Mouse (Mus musculus): ENCODE results near the gene Pik3r6. TPM values are rescaled to one million over a fixed set of nuclear protein-coding genes. Genes with fewer than 3 reads are reported as not detected.

Gene Pik3r6
- 4.3 and 5.6 TPM in 2 replicates for polyA plus RNA-seq (2014; fragmentation: Nextera tagmentation; extraction: Ambion mirVana)

DNA sequence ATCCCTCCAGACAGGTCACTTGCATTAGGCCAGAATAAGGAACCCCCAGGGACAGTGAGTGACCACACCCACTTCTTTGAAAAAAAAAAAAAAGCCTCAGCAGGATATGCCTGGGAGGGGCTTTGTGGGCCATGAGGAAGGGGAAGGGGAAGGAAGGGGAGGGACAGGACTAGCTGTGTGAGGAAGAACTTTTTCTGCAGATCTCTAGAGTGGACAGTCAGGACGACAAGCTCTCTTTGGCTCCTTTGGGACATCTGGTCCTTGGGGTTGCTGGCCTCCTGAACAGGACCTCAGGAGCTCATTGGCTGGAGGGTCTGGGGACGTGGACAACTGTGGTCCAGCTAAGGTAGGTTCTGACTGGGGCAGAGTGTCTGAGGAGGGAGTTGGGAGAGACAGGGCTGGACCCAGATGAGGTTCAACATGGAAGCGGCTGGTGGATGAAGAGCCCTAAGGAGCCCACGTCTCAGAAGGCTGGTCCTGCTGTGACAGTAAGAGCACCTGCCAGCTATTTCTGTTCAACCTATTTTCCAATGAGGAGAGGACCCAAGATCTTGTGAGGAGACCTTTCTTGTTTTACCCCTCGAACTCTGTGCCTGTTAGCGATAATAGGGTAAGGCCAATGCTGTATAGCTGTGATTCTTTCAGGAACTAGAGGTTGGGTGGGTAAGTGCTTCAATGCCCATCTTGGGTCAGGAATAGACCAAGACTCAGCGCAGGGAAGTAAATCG is at the start of gene Pik3r6:
Gene Pik3r6 (plus strand): TSS at position 118 of the 728 bp plus-strand sequence.
- no peak for TF ChIP-seq CTCF (IDR thresholded peaks at IDR 0.05; ENCODE audit: low read depth)
- peak within 1 kb of the TSS; percentile 11 for H3K4me3 ChIP-seq (ENCODE audit: low read depth, low read length)
- H3K36me3 ChIP-seq (ENCODE audit: insufficient read depth), result no peaks in the 10 kb centered on the region
- no peaks in the 10 kb centered on the region for H3K27me3 ChIP-seq (ENCODE audit: insufficient read depth, low read length)
- DNase-seq (peak; percentile 43), ATAC-seq (ENCODE audit: insufficient read depth) (no peak)
- H3K27ac ChIP-seq (ENCODE audit: low read depth), result no peak within 1 kb of the TSS
- no peaks in the 10 kb centered on the region for H3K9me3 ChIP-seq (ENCODE audit: low read depth, low read length)
- H3K4me1 ChIP-seq (ENCODE audit: insufficient read depth), result no peaks in the 10 kb centered on the region
- peak within 1 kb of the TSS; percentile 44 for H3K4me2 ChIP-seq
- no peak within 1 kb of the TSS for H3K9ac ChIP-seq
- WGBS, result 78% methylated on average over 8 of the region's 8 CpGs

DNA sequence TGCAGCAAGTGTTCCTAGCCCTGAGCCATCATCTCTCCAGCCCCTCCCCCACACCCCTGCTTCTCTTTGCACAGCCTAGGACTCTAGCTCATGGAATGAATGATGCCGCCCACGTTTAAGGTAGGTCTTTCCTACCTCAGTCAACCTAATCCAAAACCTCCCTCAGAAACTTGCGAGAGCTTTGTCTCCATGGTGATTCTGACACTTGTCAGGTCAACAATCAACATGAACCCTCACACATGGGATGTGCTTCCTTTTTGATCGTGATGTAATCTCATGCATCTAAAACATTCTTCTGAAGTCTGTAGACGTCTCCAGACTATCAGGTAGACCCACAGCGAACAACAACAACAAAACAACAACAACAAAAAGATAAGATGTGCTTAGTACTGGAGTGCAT is 49.5 kb upstream of the Pik3r6 start:
- no peak for TF ChIP-seq CTCF (IDR thresholded peaks at IDR 0.05; ENCODE audit: low read depth)
- Histone ChIP-seq H3K27ac (ENCODE audit: low read depth) (no peak overlapping the region), H3K27me3 (ENCODE audit: insufficient read depth, low read length) (no peaks in the 10 kb centered on the region), H3K36me3 (ENCODE audit: insufficient read depth) (no peaks in the 10 kb centered on the region), H3K4me2 (no peak overlapping the region), H3K4me3 (ENCODE audit: low read depth, low read length) (no peak overlapping the region), H3K4me1 (ENCODE audit: insufficient read depth) (0 out of 2 replicates have a peak, but pooled peaks cover 2% of the 10 kb centered on the region), H3K9me3 (ENCODE audit: low read depth, low read length) (no peaks in the 10 kb centered on the region), H3K9ac (no peak overlapping the region)
- DNase-seq, result no peak
- no peak for ATAC-seq (ENCODE audit: insufficient read depth)
- 48% methylated on average over 6 of the region's 6 CpGs for WGBS

DNA sequence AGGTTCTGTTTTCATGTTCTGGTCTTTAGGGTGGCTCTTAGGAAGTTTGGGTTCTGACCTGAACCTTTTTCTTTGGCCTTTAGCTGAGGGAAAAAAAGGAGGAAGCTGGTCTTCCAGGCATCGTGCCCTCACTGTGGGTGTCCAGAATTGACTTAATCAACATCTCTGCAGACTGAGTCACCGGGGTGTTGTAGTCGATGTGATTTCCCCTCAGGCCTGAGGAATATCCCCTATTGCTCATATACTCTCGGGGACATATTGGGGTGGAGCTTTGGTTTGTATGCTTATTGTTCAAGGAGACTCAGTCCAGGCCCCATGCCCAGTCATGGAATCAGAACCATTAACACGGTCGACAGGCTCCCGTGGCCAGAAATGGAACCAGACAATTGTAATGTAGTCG is 44.7 kb upstream of the Pik3r6 start:
- H3K4me1 ChIP-seq (ENCODE audit: insufficient read depth), result no peaks in the 10 kb centered on the region
- TF ChIP-seq CTCF (IDR thresholded peaks at IDR 0.05; ENCODE audit: low read depth), result no peak
- H3K4me3 ChIP-seq (ENCODE audit: low read depth, low read length), result no peak overlapping the region
- 77% methylated on average over 8 of the region's 8 CpGs for WGBS
- H3K9me3 ChIP-seq (ENCODE audit: low read depth, low read length), result no peaks in the 10 kb centered on the region
- H3K27me3 ChIP-seq (ENCODE audit: insufficient read depth, low read length), result no peaks in the 10 kb centered on the region
- no peaks in the 10 kb centered on the region for H3K36me3 ChIP-seq (ENCODE audit: insufficient read depth)
- H3K27ac ChIP-seq (ENCODE audit: low read depth), result no peak overlapping the region
- no peak overlapping the region for H3K4me2 ChIP-seq
- ATAC-seq (ENCODE audit: insufficient read depth) (no peak), DNase-seq (no peak)
- H3K9ac ChIP-seq, result no peak overlapping the region

DNA sequence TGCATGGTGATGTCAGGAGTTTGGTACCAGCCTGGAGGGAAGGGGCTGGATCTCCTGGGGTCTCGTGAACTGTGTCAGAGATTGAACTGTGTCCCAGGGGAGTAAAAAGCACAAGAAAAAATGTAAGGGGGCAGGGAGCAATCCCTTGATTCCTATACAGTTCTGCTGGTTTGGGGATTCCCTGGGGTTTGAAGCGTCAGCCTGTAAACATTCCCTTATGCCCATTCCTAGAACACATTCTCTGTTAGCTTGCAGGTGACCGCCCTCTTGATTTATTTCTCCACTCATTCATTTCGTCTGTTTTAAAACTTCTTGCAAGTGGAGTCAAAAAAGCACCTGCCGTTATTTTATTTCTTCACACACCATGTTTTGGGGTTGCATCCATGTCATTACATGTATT is 43.8 kb upstream of the Pik3r6 start:
- ATAC-seq (ENCODE audit: insufficient read depth) (no peak), DNase-seq (no peak)
- no peak overlapping the region for H3K9ac ChIP-seq
- 64% methylated on average over 5 of the region's 5 CpGs for WGBS
- H3K4me2 ChIP-seq, result no peak overlapping the region
- no peaks in the 10 kb centered on the region for H3K4me1 ChIP-seq (ENCODE audit: insufficient read depth)
- no peaks in the 10 kb centered on the region for H3K9me3 ChIP-seq (ENCODE audit: low read depth, low read length)
- no peaks in the 10 kb centered on the region for H3K27me3 ChIP-seq (ENCODE audit: insufficient read depth, low read length)
- no peak for TF ChIP-seq CTCF (IDR thresholded peaks at IDR 0.05; ENCODE audit: low read depth)
- no peak overlapping the region for H3K27ac ChIP-seq (ENCODE audit: low read depth)
- H3K36me3 ChIP-seq (ENCODE audit: insufficient read depth), result no peaks in the 10 kb centered on the region
- H3K4me3 ChIP-seq (ENCODE audit: low read depth, low read length), result no peak overlapping the region

DNA sequence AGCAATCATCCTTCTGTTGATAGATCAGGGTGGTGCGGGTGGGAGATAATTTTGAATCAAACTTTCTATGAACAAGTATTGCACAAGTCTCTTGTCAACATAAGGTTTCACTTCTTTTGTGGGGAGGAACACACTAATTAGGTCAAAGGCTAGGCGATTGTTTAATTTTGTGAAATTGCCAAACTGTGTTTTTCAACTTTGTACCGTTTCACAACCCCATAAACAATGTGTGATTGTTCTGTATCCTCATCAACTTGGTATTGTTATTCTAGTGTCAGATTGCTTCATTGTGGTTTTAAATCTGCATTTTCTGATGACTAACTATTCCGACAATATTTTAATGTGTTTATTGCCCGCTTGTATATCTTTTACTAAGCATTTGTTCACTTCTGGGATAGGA is 43.3 kb upstream of the Pik3r6 start:
- no peaks in the 10 kb centered on the region for H3K4me1 ChIP-seq (ENCODE audit: insufficient read depth)
- H3K4me2 ChIP-seq, result no peak overlapping the region
- DNase-seq (no peak), ATAC-seq (ENCODE audit: insufficient read depth) (no peak)
- H3K4me3 ChIP-seq (ENCODE audit: low read depth, low read length), result no peak overlapping the region
- H3K27ac ChIP-seq (ENCODE audit: low read depth), result no peak overlapping the region
- no peaks in the 10 kb centered on the region for H3K36me3 ChIP-seq (ENCODE audit: insufficient read depth)
- H3K9me3 ChIP-seq (ENCODE audit: low read depth, low read length), result no peaks in the 10 kb centered on the region
- H3K27me3 ChIP-seq (ENCODE audit: insufficient read depth, low read length), result no peaks in the 10 kb centered on the region
- TF ChIP-seq CTCF (IDR thresholded peaks at IDR 0.05; ENCODE audit: low read depth), result no peak
- H3K9ac ChIP-seq, result no peak overlapping the region
- WGBS, result 70% methylated on average over 5 of the region's 5 CpGs

DNA sequence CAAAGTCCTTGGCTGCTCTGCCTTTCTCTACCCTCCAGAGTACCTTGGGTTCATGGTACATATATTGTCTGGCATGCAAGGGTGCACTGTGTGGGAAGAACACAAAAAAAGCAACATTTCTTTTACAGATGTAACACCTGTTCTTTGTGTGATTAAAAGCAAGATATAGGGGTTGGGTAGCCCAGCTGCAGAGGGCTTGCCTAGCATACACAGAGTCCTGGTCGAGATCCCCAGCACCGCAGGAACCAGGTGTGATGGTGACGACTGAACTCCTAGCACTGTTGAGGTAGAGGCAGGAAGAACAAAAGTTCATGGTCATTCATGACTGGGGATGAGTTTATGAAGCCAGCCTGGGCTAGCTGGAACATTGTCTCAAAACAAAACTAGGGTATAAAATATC is 40.1 kb upstream of the Pik3r6 start:
- no peaks in the 10 kb centered on the region for H3K9me3 ChIP-seq (ENCODE audit: low read depth, low read length)
- 67% methylated on average over 3 of the region's 3 CpGs for WGBS
- H3K4me2 ChIP-seq, result no peak overlapping the region
- H3K27ac ChIP-seq (ENCODE audit: low read depth), result no peak overlapping the region
- ATAC-seq (ENCODE audit: insufficient read depth) (no peak), DNase-seq (no peak)
- no peak overlapping the region for H3K9ac ChIP-seq
- H3K4me1 ChIP-seq (ENCODE audit: insufficient read depth), result no peaks in the 10 kb centered on the region
- H3K27me3 ChIP-seq (ENCODE audit: insufficient read depth, low read length), result no peaks in the 10 kb centered on the region
- no peak for TF ChIP-seq CTCF (IDR thresholded peaks at IDR 0.05; ENCODE audit: low read depth)
- H3K36me3 ChIP-seq (ENCODE audit: insufficient read depth), result no peaks in the 10 kb centered on the region
- H3K4me3 ChIP-seq (ENCODE audit: low read depth, low read length), result no peak overlapping the region

DNA sequence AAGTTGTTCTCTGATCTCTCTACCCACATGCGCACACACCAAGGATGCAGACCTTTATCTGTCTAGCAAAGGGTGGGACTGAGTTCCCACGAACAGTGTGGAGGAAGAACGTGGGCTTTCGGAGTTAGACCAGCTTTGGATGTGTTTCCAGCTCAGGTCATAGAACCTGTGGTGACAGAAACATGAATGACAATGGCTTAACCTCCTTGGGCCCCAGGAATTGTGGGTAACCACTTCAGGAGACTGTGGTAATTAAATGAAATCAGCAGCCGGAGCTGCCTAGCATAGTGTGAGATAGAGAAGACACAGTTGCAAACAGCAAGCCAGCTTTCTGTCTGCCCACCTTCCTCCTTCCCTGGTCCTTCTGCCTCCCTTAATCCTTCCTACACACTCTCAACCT is 38.6 kb upstream of the Pik3r6 start:
- no peaks in the 10 kb centered on the region for H3K36me3 ChIP-seq (ENCODE audit: insufficient read depth)
- no peak overlapping the region for H3K9ac ChIP-seq
- no peak overlapping the region for H3K4me3 ChIP-seq (ENCODE audit: low read depth, low read length)
- H3K4me1 ChIP-seq (ENCODE audit: insufficient read depth), result no peaks in the 10 kb centered on the region
- no peak overlapping the region for H3K27ac ChIP-seq (ENCODE audit: low read depth)
- no peak overlapping the region for H3K4me2 ChIP-seq
- 66% methylated on average over 5 of the region's 5 CpGs for WGBS
- DNase-seq (no peak), ATAC-seq (ENCODE audit: insufficient read depth) (no peak)
- H3K27me3 ChIP-seq (ENCODE audit: insufficient read depth, low read length), result no peaks in the 10 kb centered on the region
- no peak for TF ChIP-seq CTCF (IDR thresholded peaks at IDR 0.05; ENCODE audit: low read depth)
- H3K9me3 ChIP-seq (ENCODE audit: low read depth, low read length), result no peaks in the 10 kb centered on the region

All from lung, embryonic 14.5 days (tissue).